Mouse (Mus musculus): Measurements from ENCODE around the gene Gm49378. TPM values are rescaled to one million over a fixed set of nuclear protein-coding genes. Genes with fewer than 3 reads are reported as not detected.

Gene Gm49378
- polyA plus RNA-seq, 1 experiment from 2014 or later = 1.4 TPM

- H3K27ac ChIP-seq (replicated peaks) = no peak overlapping the region
- WGBS = 94% methylated on average over 16 of the region's 16 CpGs
- no peak for DNase-seq (ENCODE audit: low spot score)
- no peaks in the 10 kb centered on the region for H3K9me3 ChIP-seq
- peaks cover 39% of the 10 kb centered on the region for H3K4me1 ChIP-seq
- H3K4me3 ChIP-seq = no peak overlapping the region
- H3K27me3 ChIP-seq (replicated peaks; ENCODE audit: low read depth, poor library complexity, severe bottlenecking) = peaks cover 15% of the 10 kb centered on the region
- peaks cover 24% of the 10 kb centered on the region for H3K36me3 ChIP-seq (replicated peaks)
Measured at GRCm38 (mm10) chr14:55580731-55581130, 57.0 kb downstream of the Gm49378 start.

DNA sequence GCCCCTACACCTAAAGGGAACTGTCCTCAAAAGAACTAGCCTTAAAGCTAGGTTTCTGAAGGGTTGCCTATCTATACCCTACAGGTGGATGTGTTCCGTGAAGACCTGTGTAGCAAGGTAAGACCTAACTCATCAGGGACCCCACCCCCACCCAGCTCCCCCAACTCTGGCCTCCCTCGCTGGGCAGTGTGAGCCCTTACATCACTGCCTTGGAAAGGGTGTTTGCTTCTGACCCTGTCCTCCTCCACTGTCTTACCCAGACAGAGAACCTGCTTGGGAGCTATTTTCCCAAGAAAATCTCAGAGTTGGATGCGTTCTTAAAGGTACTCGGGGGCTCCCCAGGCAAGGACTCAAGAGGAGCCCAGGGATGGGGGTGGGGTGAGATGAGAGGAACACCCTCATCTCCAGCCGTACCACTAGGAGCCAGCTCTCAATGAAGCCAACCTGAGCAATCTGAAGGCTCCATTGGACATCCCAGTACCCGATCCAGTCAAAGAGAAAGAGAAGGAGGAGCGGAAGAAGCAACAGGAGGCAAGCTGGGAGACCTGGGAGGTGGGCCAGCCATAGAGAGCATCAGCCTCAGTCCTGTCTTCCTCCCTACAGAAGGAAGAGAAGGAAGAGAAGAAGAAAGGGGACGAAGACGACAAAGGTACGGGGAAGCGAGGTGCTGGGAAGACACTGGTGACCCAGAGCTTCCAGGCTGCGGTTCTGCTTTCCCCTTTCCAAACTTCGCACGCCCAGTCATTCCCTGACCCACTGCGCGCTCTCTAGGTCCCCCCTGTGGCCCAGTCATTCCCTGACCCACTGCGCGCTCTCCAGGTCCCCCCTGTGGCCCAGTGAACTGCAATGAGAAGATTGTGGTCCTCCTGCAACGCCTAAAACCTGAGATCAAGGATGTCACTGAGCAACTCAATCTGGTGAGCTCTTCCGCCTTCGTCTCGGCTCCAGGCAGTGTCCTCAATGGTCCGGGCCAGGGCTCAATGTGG, 57.9 kb downstream of the Gm49378 start:
- no peak for DNase-seq (ENCODE audit: low spot score)
- peaks cover 11% of the 10 kb centered on the region for H3K27me3 ChIP-seq (replicated peaks; ENCODE audit: low read depth, poor library complexity, severe bottlenecking)
- no peaks in the 10 kb centered on the region for H3K9me3 ChIP-seq
- H3K4me1 ChIP-seq = peaks cover 36% of the 10 kb centered on the region
- H3K4me3 ChIP-seq = no peak overlapping the region
- 85% methylated on average over 23 of the region's 23 CpGs for WGBS
- no peak overlapping the region for H3K27ac ChIP-seq (replicated peaks)
- peaks cover 24% of the 10 kb centered on the region for H3K36me3 ChIP-seq (replicated peaks)

Other genes starting within 250 kb of the Gm49378 start
- 77.3 and 88.4 TPM in 2 replicates for gene Dhrs4, start 159.1 kb downstream of the Gm49378 start, polyA plus RNA-seq (2016; fragmentation: Nextera tagmentation; extraction: Ambion mirVana)
- gene Carmil3, start 147.2 kb downstream of the Gm49378 start, polyA plus RNA-seq (2016; fragmentation: Nextera tagmentation; extraction: Ambion mirVana) = 3.4 and 3.5 TPM in 2 replicates
- gene Cpne6, start 127.5 kb downstream of the Gm49378 start, polyA plus RNA-seq (2016; fragmentation: Nextera tagmentation; extraction: Ambion mirVana) = 0.59 and 0.64 TPM in 2 replicates
- 0.05 TPM in 1 of 2 replicates, not detected in the other for gene Nrl, start 112.9 kb downstream of the Gm49378 start, polyA plus RNA-seq (2016; fragmentation: Nextera tagmentation; extraction: Ambion mirVana)
- 20.7 and 23.6 TPM in 2 replicates for gene Pck2, start 97.6 kb downstream of the Gm49378 start, polyA plus RNA-seq (2016; fragmentation: Nextera tagmentation; extraction: Ambion mirVana)
- 65.9 and 74.1 TPM in 2 replicates for gene Dcaf11, start 77.9 kb downstream of the Gm49378 start, polyA plus RNA-seq (2016; fragmentation: Nextera tagmentation; extraction: Ambion mirVana)
- not detected in 2 replicates for gene A730061H03Rik, start 77.5 kb downstream of the Gm49378 start, polyA plus RNA-seq (2016; fragmentation: Nextera tagmentation; extraction: Ambion mirVana)
- 0.62 and 1.1 TPM in 2 replicates for gene Fitm1, start 62.3 kb downstream of the Gm49378 start, polyA plus RNA-seq (2016; fragmentation: Nextera tagmentation; extraction: Ambion mirVana)
- 105 and 108 TPM in 2 replicates for gene Psme1, start 59.8 kb downstream of the Gm49378 start, polyA plus RNA-seq (2016; fragmentation: Nextera tagmentation; extraction: Ambion mirVana)
- gene Emc9, start 52.6 kb downstream of the Gm49378 start, polyA plus RNA-seq (2016; fragmentation: Nextera tagmentation; extraction: Ambion mirVana) = 6.0 and 6.6 TPM in 2 replicates
- 173 and 186 TPM in 2 replicates for gene Psme2, start 46.8 kb downstream of the Gm49378 start, polyA plus RNA-seq (2016; fragmentation: Nextera tagmentation; extraction: Ambion mirVana)
- gene Rnf31, start 46.2 kb downstream of the Gm49378 start, polyA plus RNA-seq (2016; fragmentation: Nextera tagmentation; extraction: Ambion mirVana) = 18.6 and 21.4 TPM in 2 replicates
- 7.2 and 8.0 TPM in 2 replicates for gene Irf9, start 34.3 kb downstream of the Gm49378 start, polyA plus RNA-seq (2016; fragmentation: Nextera tagmentation; extraction: Ambion mirVana)
- 6.5 and 7.1 TPM in 2 replicates for gene Rec8, start 19.9 kb downstream of the Gm49378 start, polyA plus RNA-seq (2016; fragmentation: Nextera tagmentation; extraction: Ambion mirVana)
- gene Ipo4, start 1.9 kb downstream of the Gm49378 start, polyA plus RNA-seq (2016; fragmentation: Nextera tagmentation; extraction: Ambion mirVana) = 118 and 126 TPM in 2 replicates
- gene Tm9sf1, start 5.9 kb upstream of the Gm49378 start, polyA plus RNA-seq (2016; fragmentation: Nextera tagmentation; extraction: Ambion mirVana) = 78.3 and 79.3 TPM in 2 replicates
- gene Tssk4, start 12.3 kb upstream of the Gm49378 start, polyA plus RNA-seq (2016; fragmentation: Nextera tagmentation; extraction: Ambion mirVana) = 0.74 and 0.82 TPM in 2 replicates
- 62.1 and 66.3 TPM in 2 replicates for gene Mdp1, start 22.6 kb upstream of the Gm49378 start, polyA plus RNA-seq (2016; fragmentation: Nextera tagmentation; extraction: Ambion mirVana)
- gene Gmpr2, start 34.0 kb upstream of the Gm49378 start, polyA plus RNA-seq (2016; fragmentation: Nextera tagmentation; extraction: Ambion mirVana) = 60.7 and 64.7 TPM in 2 replicates
- gene Nedd8, start 34.2 kb upstream of the Gm49378 start, polyA plus RNA-seq (2016; fragmentation: Nextera tagmentation; extraction: Ambion mirVana) = 628 and 638 TPM in 2 replicates
- 65.8 and 69.2 TPM in 2 replicates for gene Tinf2, start 43.9 kb upstream of the Gm49378 start, polyA plus RNA-seq (2016; fragmentation: Nextera tagmentation; extraction: Ambion mirVana)
- gene Tgm1, start 76.0 kb upstream of the Gm49378 start, polyA plus RNA-seq (2016; fragmentation: Nextera tagmentation; extraction: Ambion mirVana) = 0.70 and 0.90 TPM in 2 replicates
- gene Rabggta, start 84.4 kb upstream of the Gm49378 start, polyA plus RNA-seq (2016; fragmentation: Nextera tagmentation; extraction: Ambion mirVana) = 29.7 and 35.3 TPM in 2 replicates
- 57.4 and 69.6 TPM in 2 replicates for gene Dhrs1, start 107.8 kb upstream of the Gm49378 start, polyA plus RNA-seq (2016; fragmentation: Nextera tagmentation; extraction: Ambion mirVana)
- 59.1 and 64.5 TPM in 2 replicates for gene Nop9, start 107.8 kb upstream of the Gm49378 start, polyA plus RNA-seq (2016; fragmentation: Nextera tagmentation; extraction: Ambion mirVana)
- 0.16 TPM in 1 of 2 replicates, not detected in the other for gene Cideb, start 120.6 kb upstream of the Gm49378 start, polyA plus RNA-seq (2016; fragmentation: Nextera tagmentation; extraction: Ambion mirVana)
- gene Ltb4r2, start 123.5 kb upstream of the Gm49378 start, polyA plus RNA-seq (2016; fragmentation: Nextera tagmentation; extraction: Ambion mirVana) = 0.13 and 0.39 TPM in 2 replicates
- 0.10 and 0.35 TPM in 2 replicates for gene Ltb4r1, start 128.1 kb upstream of the Gm49378 start, polyA plus RNA-seq (2016; fragmentation: Nextera tagmentation; extraction: Ambion mirVana)
- gene Adcy4, start 146.2 kb upstream of the Gm49378 start, polyA plus RNA-seq (2016; fragmentation: Nextera tagmentation; extraction: Ambion mirVana) = 10.7 and 11.4 TPM in 2 replicates
- gene Ripk3, start 151.0 kb upstream of the Gm49378 start, polyA plus RNA-seq (2016; fragmentation: Nextera tagmentation; extraction: Ambion mirVana) = 21.4 and 24.1 TPM in 2 replicates
- 94.5 and 113 TPM in 2 replicates for gene Nfatc4, start 185.2 kb upstream of the Gm49378 start, polyA plus RNA-seq (2016; fragmentation: Nextera tagmentation; extraction: Ambion mirVana)
- gene Nynrin, start 216.1 kb upstream of the Gm49378 start, polyA plus RNA-seq (2016; fragmentation: Nextera tagmentation; extraction: Ambion mirVana) = 36.0 and 38.1 TPM in 2 replicates
- gene Cbln3, start 246.5 kb upstream of the Gm49378 start, polyA plus RNA-seq (2016; fragmentation: Nextera tagmentation; extraction: Ambion mirVana) = 0.09 and 0.15 TPM in 2 replicates
- 31.0 and 33.0 TPM in 2 replicates for gene Khnyn, start 247.1 kb upstream of the Gm49378 start, polyA plus RNA-seq (2016; fragmentation: Nextera tagmentation; extraction: Ambion mirVana)

Data from embryonic facial prominence, embryonic 10.5 days (tissue).